ENCODE assay signal across 8 mouse cellular contexts in the genomic region with DNA sequence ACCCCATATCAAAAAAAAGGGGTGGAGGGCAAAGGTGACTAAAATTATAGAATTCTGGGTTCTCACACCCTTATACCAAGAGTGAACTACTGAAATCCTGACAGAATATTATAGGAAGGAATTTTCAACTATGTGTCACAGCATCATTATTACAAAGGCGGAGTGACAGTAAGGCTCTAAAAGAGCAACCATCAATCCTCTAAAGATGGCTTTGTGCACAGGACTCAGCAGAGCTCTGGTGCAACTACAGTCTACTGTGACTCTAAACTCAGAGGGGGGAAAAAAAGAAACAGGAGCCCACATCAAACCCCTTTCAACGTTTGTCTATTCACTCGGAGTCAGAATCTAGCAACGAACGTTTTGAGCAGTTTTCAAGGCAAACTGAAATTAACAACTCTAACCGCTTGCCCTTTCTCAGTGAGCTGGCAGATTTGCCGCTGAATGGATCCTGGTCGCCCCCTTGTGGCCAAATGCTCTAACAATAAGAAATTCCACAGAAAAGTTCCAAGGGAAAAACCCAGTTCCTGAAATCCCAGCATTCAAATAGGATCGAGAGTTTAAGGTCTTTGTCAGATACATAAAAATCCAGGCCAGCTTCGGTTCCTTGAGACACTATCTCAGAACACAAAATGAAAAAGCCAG. TPM values are rescaled to one million over a fixed set of nuclear protein-coding genes. Genes with fewer than 3 reads are reported as not detected.
DNase-seq lines count a peak whose midpoint lies in the region; ATAC-seq lines count a peak whose summit lies in the region.

No protein-coding gene starts in this region.

- no peak overlapping the region for H3K27ac ChIP-seq in embryonic facial prominence, embryonic 14.5 days (replicated peaks; ENCODE audit: low read depth, low read length)
- no peak overlapping the region for H3K27ac ChIP-seq in heart, embryonic 14.5 days (replicated peaks in 1 of 2; ENCODE audit: control insufficient read depth in 1 of 2, insufficient read depth in 1 of 2, low read depth in 2 of 2, low read length in 2 of 2)
- no peak overlapping the region for H3K27ac ChIP-seq in liver, embryonic 13.5 days
- H3K27ac ChIP-seq in neural tube, embryonic 13.5 days (replicated peaks), result no peak overlapping the region

- no peaks in the 10 kb centered on the region for H3K4me1 ChIP-seq in embryonic facial prominence, embryonic 14.5 days (ENCODE audit: control insufficient read depth, insufficient read depth, low read length)
- H3K4me1 ChIP-seq in heart, embryonic 14.5 days (ENCODE audit: control insufficient read depth in 2 of 2, insufficient read depth in 2 of 2, low read length in 2 of 2), result no peaks in the 10 kb centered on the region
- H3K4me1 ChIP-seq in liver, embryonic 13.5 days (replicated peaks), result no peaks in the 10 kb centered on the region
- H3K4me1 ChIP-seq in neural tube, embryonic 13.5 days (replicated peaks), result no peaks in the 10 kb centered on the region

- ATAC-seq in embryonic facial prominence, embryonic 14.5 days (ENCODE audit: low read depth), result peak; percentile 69
- ATAC-seq in heart, embryonic 14.5 days (ENCODE audit: insufficient number of reproducible peaks, insufficient read depth, low FRiP score, low read depth), result no peak
- no peak for ATAC-seq in liver, embryonic 13.5 days (ENCODE audit: low read depth)
- ATAC-seq in neural tube, embryonic 13.5 days (ENCODE audit: low read depth), result no peak

- DNase-seq in B cell, adult 2 months, result peak; percentile 48 to 52
- peak; percentile 86 for DNase-seq in adrenal gland, postnatal 14 days
- DNase-seq in embryonic facial prominence, embryonic 14.5 days (ENCODE audit: low spot score), result peak; percentile 86
- peak; percentile 66 to 89 for DNase-seq in kidney, postnatal 36 days
- no peak for DNase-seq in liver, embryonic 13.5 days
- DNase-seq in thymus, postnatal 0 days (ENCODE audit: low spot score), result peak; percentile 66

- H3K27me3 ChIP-seq in embryonic facial prominence, embryonic 14.5 days (replicated peaks; ENCODE audit: control insufficient read depth, insufficient read depth, low read length), result peaks cover 3% of the 10 kb centered on the region; the same call in 1 of the 2 replicates
- 0 out of 2 replicates have a peak, but pooled peaks cover 5% of the 10 kb centered on the region for H3K27me3 ChIP-seq in heart, embryonic 14.5 days (ENCODE audit: control insufficient read depth, insufficient read depth, low read length)
- H3K27me3 ChIP-seq in liver, embryonic 13.5 days, result peaks cover 21% of the 10 kb centered on the region; the same call in 1 of the 2 replicates
- H3K27me3 ChIP-seq in neural tube, embryonic 13.5 days, result peaks cover 6% of the 10 kb centered on the region

- WGBS in embryonic facial prominence, embryonic 14.5 days, result 11% methylated on average over 10 of the region's 10 CpGs
- 15% methylated on average over 10 of the region's 10 CpGs for WGBS in heart, embryonic 14.5 days
- WGBS in liver, embryonic 13.5 days (ENCODE audit: insufficient replicate concordance), result 12% methylated on average over 10 of the region's 10 CpGs
- WGBS in neural tube, embryonic 13.5 days, result 14% methylated on average over 10 of the region's 10 CpGs

- H3K4me3 ChIP-seq in embryonic facial prominence, embryonic 14.5 days (ENCODE audit: low read depth, low read length), result no peak overlapping the region
- H3K4me3 ChIP-seq in heart, embryonic 14.5 days (ENCODE audit: control insufficient read depth in 1 of 2, insufficient read depth in 1 of 2, low read depth in 1 of 2, low read length in 2 of 2), result no peak overlapping the region
- H3K4me3 ChIP-seq in liver, embryonic 13.5 days (replicated peaks), result no peak overlapping the region
- H3K4me3 ChIP-seq in neural tube, embryonic 13.5 days, result no peak overlapping the region

- no peak overlapping the region for H3K9ac ChIP-seq in embryonic facial prominence, embryonic 14.5 days (ENCODE audit: low read depth, low read length)
- H3K9ac ChIP-seq in heart, embryonic 14.5 days (ENCODE audit: low read length), result no peak overlapping the region
- no peak overlapping the region for H3K9ac ChIP-seq in liver, embryonic 13.5 days
- H3K9ac ChIP-seq in neural tube, embryonic 13.5 days, result 0 out of 2 replicates have a peak overlapping the region, but pooled peaks have one; percentile 13

- H3K9me3 ChIP-seq in embryonic facial prominence, embryonic 14.5 days (ENCODE audit: control insufficient read depth, low read length), result no peaks in the 10 kb centered on the region
- H3K9me3 ChIP-seq in heart, embryonic 14.5 days (ENCODE audit: control insufficient read depth, low read length), result no peaks in the 10 kb centered on the region
- H3K9me3 ChIP-seq in liver, embryonic 13.5 days (replicated peaks), result no peaks in the 10 kb centered on the region
- H3K9me3 ChIP-seq in neural tube, embryonic 13.5 days, result no peaks in the 10 kb centered on the region

- H3K36me3 ChIP-seq in embryonic facial prominence, embryonic 14.5 days (ENCODE audit: control insufficient read depth, insufficient read depth, low read length), result no peaks in the 10 kb centered on the region
- H3K36me3 ChIP-seq in heart, embryonic 14.5 days (ENCODE audit: control insufficient read depth, insufficient read depth, low read length), result no peaks in the 10 kb centered on the region
- no peaks in the 10 kb centered on the region for H3K36me3 ChIP-seq in liver, embryonic 13.5 days
- H3K36me3 ChIP-seq in neural tube, embryonic 13.5 days, result no peaks in the 10 kb centered on the region

- H3K4me2 ChIP-seq in embryonic facial prominence, embryonic 14.5 days (ENCODE audit: low read depth, low read length), result peak overlapping the region; percentile 44
- peak overlapping the region; percentile 52 for H3K4me2 ChIP-seq in heart, embryonic 14.5 days (ENCODE audit: low read length)
- 0 out of 2 replicates have a peak overlapping the region, but pooled peaks have one; percentile 37 for H3K4me2 ChIP-seq in liver, embryonic 13.5 days
- H3K4me2 ChIP-seq in neural tube, embryonic 13.5 days, result peak overlapping the region; percentile 30

RNA-seq across cellular contexts. Expression of a gene that starts 18.5 kb away (rescaled TPM):
- total RNA-seq in adrenal gland, postnatal 14 days (2021), result not detected in 2 replicates
- polyA plus RNA-seq in embryonic facial prominence, embryonic 14.5 days (2014; fragmentation: Nextera tagmentation; extraction: Ambion mirVana), result 0.63 and 1.2 TPM in 2 replicates
- polyA plus RNA-seq in heart, embryonic 14.5 days (2014; fragmentation: Nextera tagmentation; extraction: Ambion mirVana), result 0.15 and 0.18 TPM in 2 replicates
- polyA plus RNA-seq in liver, embryonic 13.5 days (2015; fragmentation: Nextera tagmentation; extraction: Ambion mirVana), result 2.4 and 2.7 TPM in 2 replicates
- 0.28 and 0.54 TPM in 2 replicates for polyA plus RNA-seq in neural tube, embryonic 13.5 days (2015; fragmentation: Nextera tagmentation; extraction: Ambion mirVana)
- polyA plus RNA-seq in thymus, postnatal 0 days (2015; fragmentation: Nextera tagmentation; extraction: Ambion mirVana), result 3.0 and 3.4 TPM in 2 replicates
